Mouse (Mus musculus): Measurements from ENCODE around the gene Amz1.

- TF ChIP-seq CTCF (IDR thresholded peaks at IDR 0.05; ENCODE audit: low read depth) (no peak), EP300 (optimal IDR thresholded peaks at IDR 0.05) (no peak)
Observed at GRCm38 (mm10) chr5:140775111-140775510, 51.2 kb downstream of the Amz1 start.
